Mouse (Mus musculus) gastrocnemius, adult 18-20 months (tissue): ENCODE data around the gene Vmn1r67. TPM values are rescaled to one million over a fixed set of nuclear protein-coding genes. Genes with fewer than 3 reads are reported as not detected.

Experiments
- DNase-seq: peaks from one replicate; pipeline ENCODE4 v3.0.0; 2021; ENCODE audit warnings: low spot score
- long read RNA-seq, 2 experiments: library from polyadenylated mRNA; stranded (forward); transcript quantifications; one replicate each; pipeline ENCODE4 v2.0.0; 2021
- total RNA-seq, 2 experiments: library from RNA; stranded (reverse); gene quantifications; 2 replicates each; pipeline ENCODE4 v1.2.3; 2021

The Vmn1r67 gene
- total RNA-seq = not detected
- long read RNA-seq, experiment 1 = 0 reads
- long read RNA-seq, experiment 2 = 0 reads

GRCm38 (mm10) chr7:10443031-10443430 lies at the start of gene Vmn1r67:
Vmn1r67 (plus strand) TSS chr7:10443331.
- DNase-seq = no peak

- no peak for DNase-seq
These were observed 15.0 kb downstream of the Vmn1r67 start for GRCm38 (mm10) chr7:10458166-10458565.

DNA sequence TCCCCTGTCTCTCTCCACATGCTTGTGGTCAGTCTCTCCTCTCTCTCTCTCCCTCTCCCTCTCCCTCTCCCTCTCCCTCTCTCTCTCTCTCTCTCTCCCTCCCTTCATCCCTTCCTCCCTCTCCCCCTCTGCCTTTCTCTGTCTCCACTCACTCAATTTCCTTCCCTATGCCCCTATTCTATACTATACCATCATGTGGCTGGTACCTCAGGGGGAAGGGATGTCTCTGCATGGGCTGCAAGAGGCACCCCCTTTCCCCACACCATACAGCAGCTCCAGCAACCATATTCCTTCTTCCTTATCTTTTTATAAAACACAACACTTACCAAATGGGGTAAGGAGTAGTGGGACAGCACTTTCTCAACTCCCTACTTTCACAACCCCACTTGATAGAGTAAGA lies 36.7 kb downstream of the Vmn1r67 start:
- DNase-seq = no peak

DNA sequence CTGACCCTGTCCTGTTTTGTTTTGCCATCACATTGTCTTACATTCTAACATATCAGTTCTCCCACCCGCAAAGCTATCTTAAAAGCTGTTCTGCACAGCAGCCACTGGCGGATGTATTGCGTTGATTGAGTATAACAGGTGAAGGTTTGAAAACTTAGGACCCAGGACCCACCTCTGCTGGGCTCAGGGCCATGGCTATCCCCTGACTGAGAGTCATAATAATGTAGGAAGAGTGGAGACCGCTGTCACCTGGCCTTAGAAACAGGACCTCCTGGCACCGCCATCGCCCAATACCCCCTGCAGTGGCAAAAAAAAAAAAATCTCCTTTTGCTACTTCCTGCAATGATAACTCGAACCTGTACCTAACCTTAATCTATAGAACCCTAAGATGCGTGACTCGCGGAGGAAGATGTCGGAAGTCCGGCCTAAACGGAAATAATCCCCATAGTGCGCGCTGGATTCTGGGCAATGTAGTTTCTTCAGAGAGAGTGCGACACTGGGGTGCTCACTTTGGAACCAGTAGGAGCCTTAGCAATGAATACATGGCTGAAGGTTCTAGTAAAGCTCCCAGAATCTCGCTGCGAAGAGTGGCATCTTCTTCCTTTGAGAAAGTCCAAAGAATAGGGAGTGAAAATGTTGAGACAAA lies 37.6 kb downstream of the Vmn1r67 start:
- no peak for DNase-seq

GRCm38 (mm10) chr7:10494786-10495521 lies 51.8 kb downstream of the Vmn1r67 start, which contains the start of gene Zik1:
Zik1 (minus strand) TSS chr7:10495394.
- DNase-seq = peak; percentile 51

- DNase-seq = no peak
These were observed 52.4 kb downstream of the Vmn1r67 start for GRCm38 (mm10) chr7:10495578-10495977.

Other genes with a start within 250 kb of the Vmn1r67 start
- gene Vmn1r66, start 165.3 kb upstream of the Vmn1r67 start, total RNA-seq = not detected
- gene Zik1, start 52.1 kb downstream of the Vmn1r67 start, total RNA-seq = 1 to 10 TPM; 1.1 to 1.3 TPM
- not detected for gene Vmn1r68, start 115.2 kb downstream of the Vmn1r67 start, total RNA-seq
- not detected for gene Vmn1r69, start 170.3 kb downstream of the Vmn1r67 start, total RNA-seq
- gene Vmn1r70, start 188.2 kb downstream of the Vmn1r67 start, total RNA-seq = not detected
- not detected for gene Nlrp4b, start 244.5 kb downstream of the Vmn1r67 start, total RNA-seq